Mouse (Mus musculus): ENCODE results near the gene Xkr7. TPM values are rescaled to one million over a fixed set of nuclear protein-coding genes. Genes with fewer than 3 reads are reported as not detected.

The Xkr7 gene
- polyA plus RNA-seq (2011; ENCODE audit: insufficient read depth, insufficient read length, low read depth, missing spikeins) = not detected in 2 replicates

- H3K27me3 ChIP-seq (ENCODE audit: control insufficient read depth, insufficient read depth, low read length, poor library complexity, severe bottlenecking) = 0 out of 2 replicates have a peak, but pooled peaks cover 2% of the 10 kb centered on the region
- TF ChIP-seq POLR2A (IDR thresholded peaks at IDR 0.05; ENCODE audit: insufficient read depth, low read length) (no peak), CTCF (IDR thresholded peaks at IDR 0.05; ENCODE audit: low read depth, low read length) (no peak), EP300 (IDR thresholded peaks at IDR 0.05; ENCODE audit: insufficient read depth, low read depth, low read length) (no peak)
Measured at GRCm38 (mm10) chr2:153031126-153032082, at the start of gene Xkr7. Gene Xkr7 (plus strand): TSS chr2:153031852.

DNA sequence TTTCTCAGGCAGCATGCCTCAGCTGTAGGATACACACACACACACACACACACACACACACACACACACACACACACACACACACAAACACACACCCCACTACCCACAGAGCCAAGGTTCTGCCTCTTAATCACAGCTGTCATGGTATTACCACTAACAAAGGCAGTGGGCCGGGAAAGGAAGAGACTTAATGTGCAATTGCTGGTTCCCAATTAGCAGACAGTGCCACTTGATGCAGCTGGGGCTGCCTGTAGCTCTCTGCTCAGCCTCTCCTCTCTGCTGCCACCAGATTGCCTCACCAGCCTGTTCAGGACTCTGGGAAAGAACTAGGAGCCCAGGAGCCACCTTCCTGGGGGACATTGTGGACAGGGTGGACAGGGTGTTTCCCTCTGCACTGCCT lies 46.1 kb upstream of the Xkr7 start:
- Histone ChIP-seq H3K36me3 (ENCODE audit: control insufficient read depth, insufficient read depth, low read length, poor library complexity, severe bottlenecking) (no peaks in the 10 kb centered on the region), H3K27me3 (ENCODE audit: control insufficient read depth, insufficient read depth, low read length, poor library complexity, severe bottlenecking) (no peaks in the 10 kb centered on the region), H3K4me1 (ENCODE audit: control insufficient read depth, insufficient read depth, low read length) (no peaks in the 10 kb centered on the region), H3K27ac (ENCODE audit: insufficient read depth, low read length) (no peak overlapping the region), H3K4me3 (ENCODE audit: low read depth, low read length) (no peak overlapping the region), H3K9me3 (replicated peaks; ENCODE audit: control insufficient read depth, insufficient read depth, low read length, poor library complexity, severe bottlenecking) (no peaks in the 10 kb centered on the region), H3K9ac (ENCODE audit: low read depth, poor library complexity, severe bottlenecking) (no peak overlapping the region)
- TF ChIP-seq POLR2A (IDR thresholded peaks at IDR 0.05; ENCODE audit: insufficient read depth, low read length) (no peak), CTCF (IDR thresholded peaks at IDR 0.05; ENCODE audit: low read depth, low read length) (no peak)

More at GRCm38 (mm10) chr2:153031126-153032082, at the start of gene Xkr7:
- Histone ChIP-seq H3K27ac (ENCODE audit: insufficient read depth, low read length) (no peak within 1 kb of the TSS), H3K36me3 (ENCODE audit: control insufficient read depth, insufficient read depth, low read length, poor library complexity, severe bottlenecking) (no peaks in the 10 kb centered on the region), H3K9ac (ENCODE audit: low read depth, poor library complexity, severe bottlenecking) (peak within 1 kb of the TSS; percentile 46), H3K4me1 (ENCODE audit: control insufficient read depth, insufficient read depth, low read length) (no peaks in the 10 kb centered on the region), H3K4me3 (ENCODE audit: low read depth, low read length) (peak within 1 kb of the TSS; percentile 77), H3K9me3 (replicated peaks; ENCODE audit: control insufficient read depth, insufficient read depth, low read length, poor library complexity, severe bottlenecking) (no peaks in the 10 kb centered on the region)

GRCm38 (mm10) chr2:152991529-152991928 lies 40.1 kb upstream of the Xkr7 start:
- Histone ChIP-seq H3K9me3 (replicated peaks; ENCODE audit: control insufficient read depth, insufficient read depth, low read length, poor library complexity, severe bottlenecking) (no peaks in the 10 kb centered on the region), H3K27ac (ENCODE audit: insufficient read depth, low read length) (no peak overlapping the region), H3K4me3 (ENCODE audit: low read depth, low read length) (no peak overlapping the region), H3K36me3 (ENCODE audit: control insufficient read depth, insufficient read depth, low read length, poor library complexity, severe bottlenecking) (no peaks in the 10 kb centered on the region), H3K9ac (ENCODE audit: low read depth, poor library complexity, severe bottlenecking) (no peak overlapping the region), H3K4me1 (ENCODE audit: control insufficient read depth, insufficient read depth, low read length) (no peaks in the 10 kb centered on the region), H3K27me3 (ENCODE audit: control insufficient read depth, insufficient read depth, low read length, poor library complexity, severe bottlenecking) (no peaks in the 10 kb centered on the region)
- TF ChIP-seq EP300 (IDR thresholded peaks at IDR 0.05; ENCODE audit: insufficient read depth, low read depth, low read length) = no peak
- no peak for TF ChIP-seq CTCF (IDR thresholded peaks at IDR 0.05; ENCODE audit: low read depth, low read length)
- no peak for TF ChIP-seq POLR2A (IDR thresholded peaks at IDR 0.05; ENCODE audit: insufficient read depth, low read length)

GRCm38 (mm10) chr2:152997046-152997445 lies 34.6 kb upstream of the Xkr7 start:
- no peak for TF ChIP-seq EP300 (IDR thresholded peaks at IDR 0.05; ENCODE audit: insufficient read depth, low read depth, low read length)
- TF ChIP-seq POLR2A (IDR thresholded peaks at IDR 0.05; ENCODE audit: insufficient read depth, low read length) = no peak
- TF ChIP-seq CTCF (IDR thresholded peaks at IDR 0.05; ENCODE audit: low read depth, low read length) = no peak
- H3K4me3 ChIP-seq (ENCODE audit: low read depth, low read length) = no peak overlapping the region

GRCm38 (mm10) chr2:153002492-153003248 lies 29.0 kb upstream of the Xkr7 start:
- Histone ChIP-seq H3K9ac (ENCODE audit: low read depth, poor library complexity, severe bottlenecking) (no peak overlapping the region), H3K4me3 (ENCODE audit: low read depth, low read length) (no peak overlapping the region), H3K4me1 (ENCODE audit: control insufficient read depth, insufficient read depth, low read length) (no peaks in the 10 kb centered on the region), H3K36me3 (ENCODE audit: control insufficient read depth, insufficient read depth, low read length, poor library complexity, severe bottlenecking) (no peaks in the 10 kb centered on the region), H3K27ac (ENCODE audit: insufficient read depth, low read length) (no peak overlapping the region), H3K27me3 (ENCODE audit: control insufficient read depth, insufficient read depth, low read length, poor library complexity, severe bottlenecking) (no peaks in the 10 kb centered on the region), H3K9me3 (replicated peaks; ENCODE audit: control insufficient read depth, insufficient read depth, low read length, poor library complexity, severe bottlenecking) (no peaks in the 10 kb centered on the region; the same call in 1 of the 2 replicates)
- TF ChIP-seq EP300 (IDR thresholded peaks at IDR 0.05; ENCODE audit: insufficient read depth, low read depth, low read length) (no peak), POLR2A (IDR thresholded peaks at IDR 0.05; ENCODE audit: insufficient read depth, low read length) (no peak), CTCF (IDR thresholded peaks at IDR 0.05; ENCODE audit: low read depth, low read length) (no peak)

More at GRCm38 (mm10) chr2:152997046-152997445, 34.6 kb upstream of the Xkr7 start:
- H3K9ac ChIP-seq (ENCODE audit: low read depth, poor library complexity, severe bottlenecking) = no peak overlapping the region
- H3K36me3 ChIP-seq (ENCODE audit: control insufficient read depth, insufficient read depth, low read length, poor library complexity, severe bottlenecking) = no peaks in the 10 kb centered on the region
- H3K9me3 ChIP-seq (replicated peaks; ENCODE audit: control insufficient read depth, insufficient read depth, low read length, poor library complexity, severe bottlenecking) = no peaks in the 10 kb centered on the region; the same call in 1 of the 2 replicates
- H3K27ac ChIP-seq (ENCODE audit: insufficient read depth, low read length) = no peak overlapping the region
- no peaks in the 10 kb centered on the region for H3K4me1 ChIP-seq (ENCODE audit: control insufficient read depth, insufficient read depth, low read length)
- no peaks in the 10 kb centered on the region for H3K27me3 ChIP-seq (ENCODE audit: control insufficient read depth, insufficient read depth, low read length, poor library complexity, severe bottlenecking)

All from ES-Bruce4 (cell line).